Mouse (Mus musculus) 3134 (cell line): ENCODE measurements around the gene Crisp3.
"Not testable (repeated sequence)": the region's sequence is repeated elsewhere in the genome, so short reads cannot be mapped to it uniquely, and the experiment has no call there.

Experiments used
- DNase-seq: peaks from one replicate; pipeline ENCODE4 v3.0.0-alpha.2; 2011; ENCODE audit warnings: low spot score; ENCODE audit not compliant: insufficient read length; ENCODE audit errors: extremely low read depth

Crisp3 gene

GRCm38 (mm10) chr17:40242135-40242534 is at the start of gene Crisp3:
TSS of gene Crisp3 (minus strand) at chr17:40242288.
- DNase-seq = no peak

GRCm38 (mm10) chr17:40285435-40285834 is 43.3 kb upstream of the Crisp3 start:
- DNase-seq = no peak

- no peak for DNase-seq
Observed at GRCm38 (mm10) chr17:40275519-40275918, 33.4 kb upstream of the Crisp3 start.

GRCm38 (mm10) chr17:40274906-40275470 is 32.9 kb upstream of the Crisp3 start:
- DNase-seq = no peak

- DNase-seq = no peak
Observed at GRCm38 (mm10) chr17:40252487-40252886, 10.4 kb upstream of the Crisp3 start.

- DNase-seq = no peak
Observed at GRCm38 (mm10) chr17:40208540-40208939, 33.5 kb downstream of the Crisp3 start, which contains the start of gene Pgk2. TSS of gene Pgk2 (minus strand) at chr17:40208640.

GRCm38 (mm10) chr17:40201803-40202202 is 40.3 kb downstream of the Crisp3 start:
- not testable (repeated sequence) for DNase-seq

GRCm38 (mm10) chr17:40190192-40190591 is 51.9 kb downstream of the Crisp3 start:
- not testable (repeated sequence) for DNase-seq
